8 mouse cellular contexts compared by ENCODE assay signal in genomic region chr5:134341321-134341720, GRCm38 (mm10). TPM values are rescaled to one million over a fixed set of nuclear protein-coding genes. Genes with fewer than 3 reads are reported as not detected.
DNase-seq lines count a peak whose midpoint lies in the region; ATAC-seq and TF ChIP-seq lines count a peak whose summit lies in the region.

No protein-coding gene starts in this region.

- H3K27ac ChIP-seq in heart, embryonic 11.5 days (ENCODE audit: low read depth, low read length) = no peak overlapping the region
- H3K27ac ChIP-seq in cortical plate, adult 2 months (ENCODE audit: insufficient read depth, low read length) = no peak overlapping the region
- H3K27ac ChIP-seq in stomach, postnatal 0 days (replicated peaks) = no peak overlapping the region

- no peaks in the 10 kb centered on the region for H3K9me3 ChIP-seq in heart, embryonic 11.5 days (replicated peaks; ENCODE audit: control insufficient read depth, low read length)
- H3K9me3 ChIP-seq in stomach, postnatal 0 days (ENCODE audit: control insufficient read depth, low read length) = no peaks in the 10 kb centered on the region

- no peak overlapping the region for H3K4me3 ChIP-seq in heart, embryonic 11.5 days (ENCODE audit: low read depth, low read length)
- no peak overlapping the region for H3K4me3 ChIP-seq in cortical plate, adult 2 months (ENCODE audit: insufficient read depth, low read length)
- no peak overlapping the region for H3K4me3 ChIP-seq in stomach, postnatal 0 days (ENCODE audit: low read depth, low read length)

- no peaks in the 10 kb centered on the region for H3K27me3 ChIP-seq in heart, embryonic 11.5 days (ENCODE audit: control insufficient read depth, insufficient read depth, low read length)
- H3K27me3 ChIP-seq in stomach, postnatal 0 days (ENCODE audit: control insufficient read depth, insufficient read depth, low read length) = no peaks in the 10 kb centered on the region

- 71% methylated on average over 10 of the region's 10 CpGs for WGBS in heart, embryonic 11.5 days (ENCODE audit: insufficient replicate concordance)
- 59% methylated on average over 10 of the region's 10 CpGs for WGBS in stomach, postnatal 0 days

- H3K9ac ChIP-seq in heart, embryonic 11.5 days (ENCODE audit: low read depth, low read length) = no peak overlapping the region
- H3K9ac ChIP-seq in stomach, postnatal 0 days (ENCODE audit: low read length) = no peak overlapping the region

- no peak for ATAC-seq in heart, embryonic 11.5 days (replicated peaks; ENCODE audit: insufficient number of reproducible peaks, low FRiP score, low TSS enrichment)
- no peak for ATAC-seq in stomach, postnatal 0 days (ENCODE audit: low FRiP score, low TSS enrichment)
- ATAC-seq in cerebellum, adult (ENCODE audit: insufficient number of reproducible peaks, low FRiP score, low TSS enrichment) = no peak

- TF ChIP-seq EP300 in stomach, postnatal 0 days (optimal IDR thresholded peaks at IDR 0.05) = no peak

- DNase-seq in heart, postnatal 14 days = peak; percentile 19 to 41
- DNase-seq in testis, postnatal 10 days (ENCODE audit: low spot score) = peak; percentile 64
- DNase-seq in testis, postnatal 14 days (ENCODE audit: low spot score) = no peak
- peak; percentile 39 for DNase-seq in stomach, postnatal 0 days (ENCODE audit: low spot score)
- no peak for DNase-seq in adrenal gland, adult 8-10 months

- no peaks in the 10 kb centered on the region for H3K4me1 ChIP-seq in heart, embryonic 11.5 days (ENCODE audit: control insufficient read depth, insufficient read depth, low read length)
- no peaks in the 10 kb centered on the region for H3K4me1 ChIP-seq in cortical plate, adult 2 months (ENCODE audit: control insufficient read depth, insufficient read depth, low read length)
- no peaks in the 10 kb centered on the region for H3K4me1 ChIP-seq in stomach, postnatal 0 days (replicated peaks; ENCODE audit: control insufficient read depth, insufficient read depth)

- intact Hi-C loops in heart, postnatal 14 days (cut with DNase I) = loop anchor here (1.0 to 5.0 kb wide), 3 partner anchors 25 to 163 kb away; no protein-coding TSS in a partner anchor

- H3K36me3 ChIP-seq in heart, embryonic 11.5 days (ENCODE audit: control insufficient read depth, insufficient read depth, low read length) = no peaks in the 10 kb centered on the region
- H3K36me3 ChIP-seq in stomach, postnatal 0 days (ENCODE audit: control insufficient read depth, insufficient read depth, low read length) = no peaks in the 10 kb centered on the region

- TF ChIP-seq POLR2A in cortical plate, adult 2 months (IDR thresholded peaks at IDR 0.05; ENCODE audit: extremely low read depth, insufficient read depth, low read length) = no peak

- peak; percentile 53 for TF ChIP-seq CTCF in cortical plate, adult 2 months (IDR thresholded peaks at IDR 0.05; ENCODE audit: extremely low read depth, insufficient read depth, low read length)
- TF ChIP-seq CTCF in stomach, postnatal 0 days (IDR thresholded peaks at IDR 0.05; ENCODE audit: low read depth) = peak; percentile 78

- no peak overlapping the region for H3K4me2 ChIP-seq in heart, embryonic 11.5 days
- H3K4me2 ChIP-seq in stomach, postnatal 0 days (replicated peaks; ENCODE audit: low read depth) = no peak overlapping the region

RNA-seq across cellular contexts. Expression of gene Gtf2i, which starts 26.8 kb away (rescaled TPM):
- 100 to 1,000 TPM; 188 to 204 TPM for total RNA-seq in heart, postnatal 14 days (2021)
- polyA plus RNA-seq in heart, embryonic 11.5 days (2014; fragmentation: Nextera tagmentation; extraction: Ambion mirVana) = 136 and 137 TPM in 2 replicates
- 149 and 157 TPM in 2 replicates for polyA plus RNA-seq in cortical plate, adult 2 months (2012; rRNA removed)
- polyA plus RNA-seq in stomach, postnatal 0 days (2015; fragmentation: Nextera tagmentation; extraction: Ambion mirVana) = 63.0 and 81.9 TPM in 2 replicates
- 100 to 1,000 TPM; 215 to 303 (median 258) TPM for total RNA-seq in adrenal gland, adult 8-10 months (2022)

Comparison
In these comparisons a context has a peak if more than half of its experiments do, and no peak if none do; other contexts are left out.
1. DNase-seq: peak in heart, postnatal 14 days (2 of 2), testis, postnatal 10 days (single experiment) and stomach, postnatal 0 days (single experiment); none in testis, postnatal 14 days (single experiment) and adrenal gland, adult 8-10 months (single experiment).